Mouse (Mus musculus) heart, postnatal 0 days (tissue): Measurements from ENCODE around the gene Il17ra.

ENCODE experiments used
- CTCF ChIP-seq: IDR thresholded peaks from 2 replicates; pipeline ENCODE4 v1.5.1; 2016; ENCODE audit warnings: antibody characterized with exemption, control low read depth, low read depth
- EP300 ChIP-seq: IDR thresholded peaks from 2 replicates; pipeline ENCODE4 v1.6.1; 2016; ENCODE audit warnings: antibody characterized with exemption, low read depth

DNA sequence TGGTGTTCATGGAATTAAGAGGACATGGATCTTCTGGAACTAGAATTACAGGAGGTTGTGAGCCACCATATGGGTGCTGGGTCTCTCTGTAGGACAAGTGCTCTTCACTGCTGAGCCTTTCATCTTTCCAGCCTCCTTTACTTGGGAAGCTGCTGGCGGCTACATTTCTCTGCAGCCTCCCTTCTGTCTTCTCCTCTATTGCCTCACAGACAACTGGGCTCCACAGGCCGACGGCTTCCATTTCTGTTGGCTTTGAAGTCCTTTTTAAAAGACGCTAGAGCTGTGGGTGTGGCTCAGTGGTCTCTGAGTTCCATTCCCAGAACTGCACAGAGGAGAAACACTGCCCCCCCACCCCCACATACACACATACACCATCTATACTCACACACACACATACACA lies 2.3 kb downstream of the Il17ra start:
- TF ChIP-seq CTCF (no peak), EP300 (no peak)
